Mouse (Mus musculus) olfactory bulb, adult 2 months (tissue): Measurements from ENCODE around the gene Col4a1.

Experiments
- CTCF ChIP-seq: fragments of 200-500 bp; IDR thresholded peaks from 2 replicates; pipeline ENCODE4 v1.5.1; 2012; ENCODE audit warnings: low read depth, mild to moderate bottlenecking, low read length, moderate library complexity; ENCODE audit not compliant: insufficient read depth
- POLR2A ChIP-seq: fragments of 200-500 bp; IDR thresholded peaks from 2 replicates; pipeline ENCODE4 v1.6.1; 2012; ENCODE audit warnings: mild to moderate bottlenecking, low read depth, low read length, moderate library complexity; ENCODE audit not compliant: insufficient read depth

DNA sequence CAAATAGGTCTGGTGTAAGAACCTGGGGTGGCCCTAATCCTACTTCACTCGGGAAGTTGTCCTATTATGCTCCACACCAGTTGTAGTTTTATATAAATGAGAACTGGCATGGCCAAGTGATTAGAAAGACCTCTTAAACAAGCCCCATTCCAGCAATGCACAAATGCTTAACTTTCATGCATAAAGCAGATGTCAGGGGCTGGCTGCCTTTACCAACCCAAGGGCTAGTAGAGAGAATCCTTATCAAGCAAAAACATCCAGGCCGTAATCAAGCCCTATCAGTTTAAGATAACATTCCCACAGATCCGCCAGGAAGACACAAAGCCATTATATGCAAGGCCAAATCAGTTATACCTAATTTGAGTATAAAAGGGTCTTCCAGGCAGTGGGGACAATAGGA, 46.7 kb downstream of the Col4a1 start:
- TF ChIP-seq POLR2A (no peak), CTCF (no peak)
